Mouse (Mus musculus): ENCODE results near the gene Speer4c. TPM values are rescaled to one million over a fixed set of nuclear protein-coding genes. Genes with fewer than 3 reads are reported as not detected.

Speer4c gene
- polyA plus RNA-seq, 1 experiment from 2014 or later: not detected

Other genes starting within 250 kb of the Speer4c start
- gene Gm21149, start 237.7 kb downstream of the Speer4c start, polyA plus RNA-seq (2014; fragmentation: Nextera tagmentation; extraction: Ambion mirVana): not detected in 2 replicates
- not detected in 2 replicates for gene Gm21190, start 185.0 kb downstream of the Speer4c start, polyA plus RNA-seq (2014; fragmentation: Nextera tagmentation; extraction: Ambion mirVana)
- gene Gm21083, start 136.9 kb downstream of the Speer4c start, polyA plus RNA-seq (2014; fragmentation: Nextera tagmentation; extraction: Ambion mirVana): not detected in 2 replicates
- gene Speer4d, start 95.2 kb downstream of the Speer4c start, polyA plus RNA-seq (2014; fragmentation: Nextera tagmentation; extraction: Ambion mirVana): not detected in 2 replicates
- gene 4930572O03Rik, start 57.2 kb downstream of the Speer4c start, polyA plus RNA-seq (2014; fragmentation: Nextera tagmentation; extraction: Ambion mirVana): not detected in 2 replicates
- gene Cacna2d1, start 220.4 kb upstream of the Speer4c start, polyA plus RNA-seq (2014; fragmentation: Nextera tagmentation; extraction: Ambion mirVana): 13.1 and 15.6 TPM in 2 replicates